Mouse (Mus musculus) CH12.LX (cell line): ENCODE data around the gene Kcnrg. TPM values are rescaled to one million over a fixed set of nuclear protein-coding genes. Genes with fewer than 3 reads are reported as not detected.
"Not testable (repeated sequence)": the region's sequence is repeated elsewhere in the genome, so short reads cannot be mapped to it uniquely, and the experiment has no call there.

Experiments
- DNase-seq: peaks from one replicate; pipeline ENCODE4 v3.0.0-alpha.2; 2013; ENCODE audit errors: extremely low read depth
- H3K27ac ChIP-seq: 2 replicates; pipeline ENCODE4 v1.5.1; 2012; ENCODE audit warnings: low read depth, mild to moderate bottlenecking, control low read depth, moderate library complexity; ENCODE audit not compliant: insufficient read depth
- H3K27me3 ChIP-seq: replicated peaks from 2 replicates; pipeline ENCODE3; 2012; ENCODE audit warnings: inconsistent platforms
- H3K36me3 ChIP-seq, 2 experiments: replicated peaks in 1 of 2; 2 replicates each; pipeline versions ENCODE3 to v1.6.1; 2012; ENCODE audit warnings: inconsistent platforms in 1 of 2, low read length in 1 of 2, mild to moderate bottlenecking in 1 of 2, mixed read lengths in 1 of 2, moderate library complexity in 1 of 2; ENCODE audit not compliant: control insufficient read depth in 1 of 2, insufficient read depth in 1 of 2
- H3K4me1 ChIP-seq, 2 experiments: 2 replicates each; pipeline ENCODE4 v1.6.1; 2012; ENCODE audit warnings: inconsistent platforms in 1 of 2, moderate library complexity in 1 of 2; ENCODE audit not compliant: insufficient read depth in 2 of 2, control insufficient read depth in 1 of 2
- H3K4me2 ChIP-seq: 2 replicates; pipeline ENCODE4 v1.6.1; 2012; ENCODE audit warnings: low read depth, mild to moderate bottlenecking, control low read depth; ENCODE audit not compliant: poor library complexity, insufficient read depth, severe bottlenecking
- H3K4me3 ChIP-seq, 3 experiments: fragments of 150-350 bp in 1 of 3; sonication (generic) in 1 of 3; replicated peaks in 1 of 3; 2 replicates each; pipeline versions ENCODE3 to v1.5.1; 2011 to 2012; ENCODE audit warnings: low read depth in 2 of 3, low read length in 2 of 3, mild to moderate bottlenecking in 2 of 3, moderate library complexity in 2 of 3, control low read depth in 1 of 3, improper control_type of control experiment in 1 of 3, inconsistent platforms in 1 of 3, mixed read lengths in 1 of 3; ENCODE audit not compliant: poor library complexity in 1 of 3
- H3K79me2 ChIP-seq: replicated peaks from 2 replicates; pipeline ENCODE4 v1.6.1; 2012; ENCODE audit warnings: mild to moderate bottlenecking, moderate library complexity; ENCODE audit not compliant: control insufficient read depth, poor library complexity, insufficient read depth, severe bottlenecking; ENCODE audit errors: extremely low read depth
- H3K9ac ChIP-seq: 2 replicates; pipeline ENCODE4 v1.6.1; 2012; ENCODE audit warnings: low read depth, mild to moderate bottlenecking, control low read depth, moderate library complexity; ENCODE audit not compliant: insufficient read depth
- H3K9me3 ChIP-seq: replicated peaks from 2 replicates; pipeline ENCODE3; 2012; ENCODE audit warnings: low read length, inconsistent platforms, mixed read lengths
- BHLHE40 ChIP-seq: IDR thresholded peaks from 2 replicates; pipeline ENCODE4 v1.6.1; 2011; ENCODE audit warnings: mild to moderate bottlenecking, low read depth, low read length, improper control_type of control experiment
- HCFC1 ChIP-seq: IDR thresholded peaks from 2 replicates; pipeline ENCODE4 v1.6.1; 2012; ENCODE audit warnings: low read depth, mild to moderate bottlenecking, inconsistent platforms, low read length, improper control_type of control experiment
- JUND ChIP-seq: conservative IDR thresholded peaks from 2 replicates; pipeline ENCODE4 v1.6.1; 2011; ENCODE audit warnings: low read depth, low read length, improper control_type of control experiment
- KAT2A ChIP-seq: IDR thresholded peaks from 2 replicates; pipeline ENCODE4 v1.6.1; 2012; ENCODE audit warnings: low read length, improper control_type of control experiment, inconsistent platforms; ENCODE audit not compliant: insufficient replicate concordance
- MAFK ChIP-seq: IDR thresholded peaks from 2 replicates; pipeline ENCODE4 v1.6.1; 2011; ENCODE audit warnings: low read length, improper control_type of control experiment; ENCODE audit not compliant: insufficient replicate concordance
- MAX ChIP-seq: IDR thresholded peaks from 2 replicates; pipeline ENCODE4 v1.6.1; 2011; ENCODE audit warnings: low read length, improper control_type of control experiment
- MAZ ChIP-seq: IDR thresholded peaks from 2 replicates; pipeline ENCODE4 v1.6.1; 2012; ENCODE audit warnings: low read depth, mild to moderate bottlenecking, inconsistent platforms, low read length, improper control_type of control experiment, moderate library complexity
- MYC ChIP-seq: IDR thresholded peaks from 2 replicates; pipeline ENCODE4 v1.6.1; 2011; ENCODE audit warnings: low read depth, mild to moderate bottlenecking, improper control_type of control experiment, low read length
- NELFE ChIP-seq: IDR thresholded peaks from 2 replicates; pipeline ENCODE4 v1.6.1; 2011; ENCODE audit warnings: low read depth, low read length, improper control_type of control experiment
- PAX5 ChIP-seq: IDR thresholded peaks from 2 replicates; pipeline ENCODE4 v1.6.1; 2012; ENCODE audit warnings: low read length, inconsistent platforms, mixed read lengths
- POLR2AphosphoS2 ChIP-seq: IDR thresholded peaks from 2 replicates; pipeline ENCODE4 v1.6.1; 2011; ENCODE audit warnings: low read depth, low read length, improper control_type of control experiment
- TBP ChIP-seq: conservative IDR thresholded peaks from 2 replicates; pipeline ENCODE4 v1.6.1; 2011; ENCODE audit warnings: low read depth, low read length, improper control_type of control experiment
- TCF12 ChIP-seq: IDR thresholded peaks from 2 replicates; pipeline ENCODE4 v1.6.1; 2014; ENCODE audit warnings: low read depth, mild to moderate bottlenecking, inconsistent platforms, low read length, improper control_type of control experiment
- UBTF ChIP-seq: IDR thresholded peaks from 2 replicates; pipeline ENCODE4 v1.6.1; 2012; ENCODE audit warnings: low read depth, mild to moderate bottlenecking, inconsistent platforms, low read length, improper control_type of control experiment, moderate library complexity
- USF1 ChIP-seq: IDR thresholded peaks from 2 replicates; pipeline ENCODE4 v1.6.1; 2014; ENCODE audit warnings: low read depth, mild to moderate bottlenecking, inconsistent platforms, low read length, improper control_type of control experiment
- USF2 ChIP-seq: conservative IDR thresholded peaks from 2 replicates; pipeline ENCODE4 v1.6.1; 2011; ENCODE audit warnings: low read depth, low read length, improper control_type of control experiment
- ZKSCAN1 ChIP-seq: IDR thresholded peaks from 2 replicates; pipeline ENCODE4 v1.6.1; 2012; ENCODE audit warnings: low read depth, inconsistent platforms, low read length, improper control_type of control experiment, borderline replicate concordance
- ZMIZ1 ChIP-seq: IDR thresholded peaks from 2 replicates; pipeline ENCODE4 v1.6.1; 2012; ENCODE audit warnings: low read depth, mild to moderate bottlenecking, inconsistent platforms, low read length, improper control_type of control experiment
- ZNF384 ChIP-seq: IDR thresholded peaks from 2 replicates; pipeline ENCODE4 v1.6.1; 2012; ENCODE audit warnings: low read depth, low read length, improper control_type of control experiment, inconsistent platforms
- dilution Hi-C: fragments of 300-500 bp; cut with MboI; formaldehyde crosslinking; loops from 2 replicates; pipeline ENCODE4 v1.14.3; 2020; ENCODE audit warnings: low sequenced_read_pairs; ENCODE audit not compliant: extremely low pct_unique_long_range_greater_than_20kb, extremely low pct_ligation_motif_present
- in situ Hi-C: fragments of 300-500 bp; cut with MboI; formaldehyde crosslinking; loops from 3 replicates; pipeline ENCODE4 v1.14.3; 2019; ENCODE audit warnings: low sequenced_read_pairs, low pct_ligation_motif_present, low pct_unique_long_range_greater_than_20kb, mixed read lengths
- polyA plus RNA-seq: library from polyadenylated mRNA; unstranded; fragments of >175 nt; gene quantifications from 2 replicates; pipeline ENCODE4 v1.2.1, GENCODE M21; 2012; ENCODE audit warnings: low read depth; ENCODE audit not compliant: insufficient read length
- total RNA-seq, 2 experiments: library from RNA; depleted of rRNA; stranded (reverse); fragments of 300-350 nt in 1 of 2; fragments of >200 nt in 1 of 2; gene quantifications; 2 replicates each; pipeline ENCODE4 v1.2.3; 2012 to 2014

Gene Kcnrg
- total and polyA plus RNA-seq, 3 experiments, result 0.12 to 0.13 TPM; not detected in 1

- peaks cover 4% of the 10 kb centered on the region for H3K9me3 ChIP-seq
- peaks cover 0 to 14% of the 10 kb centered on the region in 2 experiments; a peak in 2 of 4 replicates for H3K4me1 ChIP-seq
- H3K4me3 ChIP-seq, result no peak overlapping the region
- dilution Hi-C loops (no loop called here), in situ Hi-C loops (loop anchor here (25.0 kb wide), 3 partner anchors 477 to 902 kb away; partner anchors contain the start of gene Gucy1b2)
- no peak overlapping the region for H3K9ac ChIP-seq
- TF ChIP-seq ZKSCAN1 (no peak), MAZ (no peak), MAFK (no peak)
- DNase-seq, result no peak
- H3K27me3 ChIP-seq, result peaks cover 3% of the 10 kb centered on the region
- H3K79me2 ChIP-seq, result no peaks in the 10 kb centered on the region
- no peak overlapping the region for H3K27ac ChIP-seq
- H3K4me2 ChIP-seq, result no peak overlapping the region
- no peaks in the 10 kb centered on the region for H3K36me3 ChIP-seq
These were observed 47.4 kb upstream of the Kcnrg start for GRCm38 (mm10) chr14:61559856-61560255.

DNA sequence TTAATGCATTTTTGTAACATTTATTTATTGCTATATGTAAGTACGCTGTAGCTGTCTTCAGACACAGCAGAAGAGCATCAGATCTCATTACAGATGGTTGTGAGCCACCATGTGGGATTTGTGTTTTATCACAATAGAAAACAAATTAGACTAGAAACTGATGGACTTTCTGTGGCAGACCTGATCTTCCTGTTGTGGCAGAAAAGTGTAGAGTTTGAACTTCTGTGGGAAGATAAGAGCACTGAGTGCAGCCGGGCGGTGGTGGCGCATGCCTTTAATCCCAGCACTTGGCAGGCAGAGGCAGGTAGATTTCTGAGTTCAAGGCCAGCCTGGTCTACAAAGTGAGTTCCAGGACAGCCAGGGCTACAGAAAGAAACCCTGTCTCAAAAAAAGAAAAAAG lies 41.0 kb upstream of the Kcnrg start:
- H3K4me1 ChIP-seq, H3K4me3 ChIP-seq, H3K27ac ChIP-seq, H3K27me3 ChIP-seq, H3K9ac ChIP-seq, H3K4me2 ChIP-seq, H3K36me3 ChIP-seq, DNase-seq, H3K9me3 ChIP-seq, dilution Hi-C loops, H3K79me2 ChIP-seq: not testable (repeated sequence)
- in situ Hi-C loops, result loop anchor here (25.0 kb wide), 3 partner anchors 471 to 896 kb away; partner anchors contain the start of gene Gucy1b2

DNA sequence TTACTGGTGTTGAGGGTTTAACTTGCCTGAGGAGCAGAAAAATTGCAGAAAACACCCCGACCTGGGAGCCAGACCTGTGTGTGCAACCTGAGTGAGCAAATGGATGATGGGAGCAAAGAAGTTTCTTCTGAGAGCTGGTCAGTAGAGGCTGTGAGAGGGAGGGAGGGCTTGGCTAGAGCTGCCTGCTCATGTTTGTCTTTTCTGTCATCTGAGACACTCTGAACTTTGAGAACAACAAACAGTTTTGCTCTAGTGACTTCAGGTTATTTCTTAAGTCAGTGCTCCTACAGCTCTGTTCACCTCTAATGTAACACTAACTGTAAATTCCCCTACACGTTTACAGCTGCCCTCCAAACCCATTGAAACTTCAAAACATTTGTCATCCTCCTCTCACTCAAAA lies 37.9 kb upstream of the Kcnrg start:
- 0 out of 4 replicates have a peak, but pooled peaks cover 0 to 2% of the 10 kb centered on the region in 2 experiments for H3K4me1 ChIP-seq
- no peak overlapping the region for H3K9ac ChIP-seq
- in situ Hi-C loops, result loop anchor here (25.0 kb wide), 3 partner anchors 468 to 893 kb away; partner anchors contain the start of gene Gucy1b2
- H3K27me3 ChIP-seq, result no peaks in the 10 kb centered on the region
- H3K79me2 ChIP-seq, result no peaks in the 10 kb centered on the region
- H3K9me3 ChIP-seq, result no peaks in the 10 kb centered on the region
- H3K4me2 ChIP-seq, result no peak overlapping the region
- H3K4me3 ChIP-seq, result no peak overlapping the region
- DNase-seq, result no peak
- H3K36me3 ChIP-seq, result no peaks in the 10 kb centered on the region
- dilution Hi-C loops, result no loop called here
- H3K27ac ChIP-seq, result no peak overlapping the region
- TF ChIP-seq MAFK (no peak), TBP (no peak), MAZ (no peak), JUND (no peak), ZNF384 (no peak), PAX5 (no peak), BHLHE40 (no peak), MYC (no peak), TCF12 (no peak), KAT2A (no peak), HCFC1 (no peak), ZKSCAN1 (no peak), ZMIZ1 (no peak), POLR2AphosphoS2 (no peak), MAX (no peak), UBTF (no peak), NELFE (no peak), USF2 (no peak), USF1 (no peak)
